ENCODE assay signal across 33 mouse cellular contexts in the genomic region with DNA sequence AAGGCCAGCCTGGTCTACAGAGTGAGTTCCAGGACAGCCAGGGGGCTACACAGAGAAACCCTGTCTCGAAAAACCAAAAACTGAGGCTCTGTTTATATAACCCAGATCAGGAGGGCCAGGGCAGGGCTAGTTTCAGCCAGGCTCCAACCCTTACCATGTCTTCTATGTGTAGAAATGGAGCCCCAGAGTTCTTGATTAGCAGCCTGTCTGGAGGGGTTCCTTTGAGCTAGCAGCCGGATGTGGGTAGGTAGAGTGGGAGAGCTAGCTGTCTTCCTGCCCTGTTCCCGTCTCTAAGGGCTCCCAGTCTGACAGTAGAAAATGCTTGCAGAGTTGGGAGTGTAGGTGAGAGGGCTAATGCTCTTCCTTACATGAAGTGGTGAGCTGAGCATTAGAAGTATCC. TPM values are rescaled to one million over a fixed set of nuclear protein-coding genes. Genes with fewer than 3 reads are reported as not detected.
DNase-seq lines count a peak whose midpoint lies in the region; ATAC-seq and TF ChIP-seq lines count a peak whose summit lies in the region.
"Had no signal": no experiment of that assay in that cellular context is flagged by ENCODE, and none has a peak within 500 bp of the region (broad histone marks: within the 10 kb centered on the region; RNA-seq: fewer than 3 reads in every experiment).

No protein-coding gene starts in this region.

- no peak for TF ChIP-seq CTCF in gastrocnemius, adult 2 months (IDR thresholded peaks at IDR 0.05)

- H3K4me1 ChIP-seq in megakaryocyte, embryonic 14.5 days: peaks cover 48% of the 10 kb centered on the region
- H3K4me1 ChIP-seq: hindbrain, embryonic 15.5 days; limb, embryonic 12.5 days; midbrain, embryonic 12.5 days had no signal

- no peaks in the 10 kb centered on the region for H3K36me3 ChIP-seq in megakaryocyte, embryonic 14.5 days (replicated peaks; ENCODE audit: low read length)
- H3K36me3 ChIP-seq: G1E; heart, embryonic 10.5 days; hindbrain, embryonic 15.5 days; limb, embryonic 12.5 days; midbrain, embryonic 12.5 days had no signal

- peak overlapping the region; percentile 48 for H3K27ac ChIP-seq in gastrocnemius, adult 2 months
- H3K27ac ChIP-seq: heart, embryonic 10.5 days; hindbrain, embryonic 15.5 days; limb, embryonic 12.5 days; macrophage; midbrain, embryonic 12.5 days had no signal

- ATAC-seq in megakaryocyte, adult 5-6 weeks (ENCODE audit: poor library complexity, severe bottlenecking): no peak
- ATAC-seq: forebrain, postnatal 0 days; liver, postnatal 0 days; Patski had no signal

- intact Hi-C loops in gastrocnemius, adult 2 months (cut with DNase I): no loop called here

- no peak overlapping the region for H3K4me3 ChIP-seq in gastrocnemius, adult 2 months
- peak overlapping the region; percentile 56 for H3K4me3 ChIP-seq in megakaryocyte, embryonic 14.5 days (replicated peaks)
- H3K4me3 ChIP-seq: heart, embryonic 10.5 days; hindbrain, embryonic 15.5 days; limb, embryonic 12.5 days; midbrain, embryonic 12.5 days had no signal

- peaks cover 8% of the 10 kb centered on the region for H3K27me3 ChIP-seq in megakaryocyte, embryonic 14.5 days (replicated peaks)
- H3K27me3 ChIP-seq: hindbrain, embryonic 15.5 days; limb, embryonic 12.5 days; midbrain, embryonic 12.5 days had no signal

- no peak for DNase-seq in gastrocnemius, adult 2 months
- DNase-seq in gastrocnemius, adult 18-20 months (ENCODE audit: low spot score): no peak
- DNase-seq in induced T-regulatory cell, adult 2 months (ENCODE audit: low read depth): peak; percentile 21
- DNase-seq in thymus, postnatal 36 days: peak; percentile 48 to 64
- no peak for DNase-seq in cerebellum, adult 11-12 months
- no peak for DNase-seq in layer of hippocampus, postnatal 10 days (ENCODE audit: low spot score in 2 of 2)
- DNase-seq: adrenal gland, postnatal 10 days; cerebellum, adult 8-10 months; forebrain, postnatal 0 days; gastrocnemius, postnatal 36 days; kidney, adult 9 months; kidney, postnatal 14 days; liver, postnatal 0 days had no signal

- peaks cover 20% of the 10 kb centered on the region for H3K9me3 ChIP-seq in megakaryocyte, embryonic 14.5 days
- H3K9me3 ChIP-seq: G1E; heart, embryonic 10.5 days; hindbrain, embryonic 15.5 days; limb, embryonic 12.5 days; midbrain, embryonic 12.5 days had no signal

RNA-seq across cellular contexts. Expression of a gene that starts 13.7 kb away (rescaled TPM):
- 10 to 100 TPM in 1 of 2 experiments, 1 to 10 TPM in 1; 7.1 to 14.0 TPM for total RNA-seq in gastrocnemius, adult 2 months (2021)
- 1 to 10 TPM; 6.4 to 9.8 TPM for total RNA-seq in gastrocnemius, adult 18-20 months (2021)
- 400 and 436 TPM in 2 replicates for polyA plus RNA-seq in megakaryocyte, embryonic 14.5 days (2012; ENCODE audit: insufficient read depth, low replicate concordance)
- total RNA-seq in megakaryocyte, adult 5-6 weeks (2015): 88.6 and 96.7 TPM in 2 replicates
- 230 and 282 TPM in 2 replicates for total RNA-seq in megakaryocyte, adult 5-6 weeks (2017)
- total RNA-seq in layer of hippocampus, postnatal 10 days (2021): 10 to 100 TPM; 56.6 to 59.0 TPM

RNA-seq across cellular contexts. Expression of a gene that starts 16.4 kb away (rescaled TPM):
- total RNA-seq in gastrocnemius, adult 2 months (2021): not detected
- total RNA-seq in gastrocnemius, adult 18-20 months (2021): not detected
- not detected in 2 replicates for polyA plus RNA-seq in megakaryocyte, embryonic 14.5 days (2012; ENCODE audit: insufficient read depth, low replicate concordance)
- not detected in 2 replicates for total RNA-seq in megakaryocyte, adult 5-6 weeks (2015)
- total RNA-seq in megakaryocyte, adult 5-6 weeks (2017): not detected in 2 replicates
- total RNA-seq in layer of hippocampus, postnatal 10 days (2021): not detected
- total RNA-seq: CH12.LX; forebrain, postnatal 0 days; G1E; gastrocnemius, postnatal 36 days; hematopoietic stem cell, adult 5-6 weeks; layer of hippocampus, adult 18-20 months; layer of hippocampus, postnatal 25 days; monocyte, adult 5-6 weeks had no signal
- polyA plus RNA-seq: embryonic facial prominence, embryonic 11.5 days; forebrain, embryonic 11.5 days; forebrain, postnatal 0 days; G1E; heart, embryonic 10.5 days; hindbrain, embryonic 15.5 days; intestine, embryonic 16.5 days; limb, embryonic 12.5 days; liver, embryonic 11.5 days; macrophage; midbrain, embryonic 12.5 days; neural tube, embryonic 11.5 days; Patski had no signal

RNA-seq across cellular contexts. Expression of a gene that starts 20.6 kb away (rescaled TPM):
- under 1 TPM; 0.36 to 0.53 TPM for total RNA-seq in gastrocnemius, adult 2 months (2021)
- under 1 TPM; 0.24 to 0.37 TPM for total RNA-seq in gastrocnemius, adult 18-20 months (2021)
- 1.0 TPM in 1 of 2 replicates, not detected in the other for polyA plus RNA-seq in megakaryocyte, embryonic 14.5 days (2012; ENCODE audit: insufficient read depth, low replicate concordance)
- total RNA-seq in megakaryocyte, adult 5-6 weeks (2015): not detected in 2 replicates
- total RNA-seq in megakaryocyte, adult 5-6 weeks (2017): not detected in 2 replicates
- total RNA-seq in layer of hippocampus, postnatal 10 days (2021): under 1 TPM; 0.48 to 0.60 TPM
- total RNA-seq: G1E; hematopoietic stem cell, adult 5-6 weeks; monocyte, adult 5-6 weeks had no signal
- polyA plus RNA-seq: embryonic facial prominence, embryonic 11.5 days; forebrain, embryonic 11.5 days; G1E; heart, embryonic 10.5 days; heart, embryonic 16.5 days; intestine, embryonic 16.5 days; limb, embryonic 12.5 days; macrophage; midbrain, embryonic 12.5 days; neural tube, embryonic 11.5 days; Patski had no signal

RNA-seq across cellular contexts. Expression of a gene that starts 41.2 kb away (rescaled TPM):
- 1 to 10 TPM; 5.9 to 6.6 TPM for total RNA-seq in gastrocnemius, adult 2 months (2021)
- 1 to 10 TPM; 4.7 to 5.1 TPM for total RNA-seq in gastrocnemius, adult 18-20 months (2021)
- 1.1 and 2.8 TPM in 2 replicates for polyA plus RNA-seq in megakaryocyte, embryonic 14.5 days (2012; ENCODE audit: insufficient read depth, low replicate concordance)
- total RNA-seq in megakaryocyte, adult 5-6 weeks (2015): 5.5 and 5.7 TPM in 2 replicates
- 3.7 and 4.9 TPM in 2 replicates for total RNA-seq in megakaryocyte, adult 5-6 weeks (2017)
- total RNA-seq in layer of hippocampus, postnatal 10 days (2021): 10 to 100 TPM; 14.6 to 16.0 TPM

RNA-seq across cellular contexts. Expression of a gene that starts 46.6 kb away (rescaled TPM):
- total RNA-seq in gastrocnemius, adult 2 months (2021): not detected
- total RNA-seq in gastrocnemius, adult 18-20 months (2021): not detected
- not detected in 2 replicates for polyA plus RNA-seq in megakaryocyte, embryonic 14.5 days (2012; ENCODE audit: insufficient read depth, low replicate concordance)
- total RNA-seq in megakaryocyte, adult 5-6 weeks (2015): not detected in 2 replicates
- not detected in 2 replicates for total RNA-seq in megakaryocyte, adult 5-6 weeks (2017)
- total RNA-seq in layer of hippocampus, postnatal 10 days (2021): not detected
- total RNA-seq: adrenal gland, postnatal 10 days; CH12.LX; forebrain, postnatal 0 days; G1E; gastrocnemius, postnatal 36 days; hematopoietic stem cell, adult 5-6 weeks; layer of hippocampus, adult 18-20 months; layer of hippocampus, postnatal 25 days; monocyte, adult 5-6 weeks had no signal
- polyA plus RNA-seq: embryonic facial prominence, embryonic 11.5 days; forebrain, embryonic 11.5 days; forebrain, postnatal 0 days; G1E; heart, embryonic 10.5 days; heart, embryonic 16.5 days; hindbrain, embryonic 15.5 days; intestine, embryonic 16.5 days; limb, embryonic 12.5 days; liver, embryonic 11.5 days; liver, postnatal 0 days; macrophage; neural tube, embryonic 11.5 days had no signal

Comparison
In these comparisons a context has a peak if more than half of its experiments do, and no peak if none do; other contexts are left out.
1. DNase-seq: peak in induced T-regulatory cell, adult 2 months (single experiment) and thymus, postnatal 36 days (2 of 2); none in gastrocnemius, adult 2 months (single experiment), gastrocnemius, adult 18-20 months (single experiment), cerebellum, adult 11-12 months (single experiment) and layer of hippocampus, postnatal 10 days (0 of 2).